Mouse (Mus musculus): Measurements from ENCODE around the gene Eef1akmt1.
A peak's percentile ranks its signal among the peaks of the same experiment; 100 is the strongest.

Eef1akmt1 gene

GRCm38 (mm10) chr14:57571155-57572133 is at the start of gene Eef1akmt1:
Eef1akmt1 (minus strand) TSS chr14:57571612.
- peak; percentile 82 to 87 for DNase-seq (ENCODE audit: low read depth in 1 of 2, low spot score in 2 of 2)

- no peak for DNase-seq (ENCODE audit: low read depth in 1 of 2, low spot score in 2 of 2)
Observed at GRCm38 (mm10) chr14:57620598-57621236, 49.3 kb upstream of the Eef1akmt1 start.

GRCm38 (mm10) chr14:57619487-57619886 is 48.1 kb upstream of the Eef1akmt1 start:
- peak; percentile 4 to 14 for DNase-seq (ENCODE audit: low read depth in 1 of 2, low spot score in 2 of 2)

- DNase-seq (ENCODE audit: low read depth in 1 of 2, low spot score in 2 of 2) = no peak
Observed at GRCm38 (mm10) chr14:57617675-57618074, 46.3 kb upstream of the Eef1akmt1 start.

- no peak for DNase-seq (ENCODE audit: low read depth in 1 of 2, low spot score in 2 of 2)
Observed at GRCm38 (mm10) chr14:57616339-57616965, 45.0 kb upstream of the Eef1akmt1 start.

- no peak for DNase-seq (ENCODE audit: low read depth in 1 of 2, low spot score in 2 of 2)
Observed at GRCm38 (mm10) chr14:57615828-57616227, 44.4 kb upstream of the Eef1akmt1 start.

- no peak for DNase-seq (ENCODE audit: low read depth in 1 of 2, low spot score in 2 of 2)
Observed at GRCm38 (mm10) chr14:57611034-57611433, 39.6 kb upstream of the Eef1akmt1 start.

GRCm38 (mm10) chr14:57609816-57610329 is 38.5 kb upstream of the Eef1akmt1 start:
- DNase-seq (ENCODE audit: low read depth in 1 of 2, low spot score in 2 of 2) = no peak

GRCm38 (mm10) chr14:57607500-57607899 is 36.1 kb upstream of the Eef1akmt1 start:
- no peak for DNase-seq (ENCODE audit: low read depth in 1 of 2, low spot score in 2 of 2)

- no peak for DNase-seq (ENCODE audit: low read depth in 1 of 2, low spot score in 2 of 2)
Observed at GRCm38 (mm10) chr14:57606663-57607365, 35.4 kb upstream of the Eef1akmt1 start.

GRCm38 (mm10) chr14:57593279-57593678 is 21.9 kb upstream of the Eef1akmt1 start:
- DNase-seq (ENCODE audit: low read depth in 1 of 2, low spot score in 2 of 2) = no peak

GRCm38 (mm10) chr14:57591830-57592229 is 20.4 kb upstream of the Eef1akmt1 start:
- DNase-seq (ENCODE audit: low read depth in 1 of 2, low spot score in 2 of 2) = no peak

GRCm38 (mm10) chr14:57576364-57577060 is 5.1 kb upstream of the Eef1akmt1 start:
- DNase-seq (ENCODE audit: low read depth in 1 of 2, low spot score in 2 of 2) = no peak

- no peak for DNase-seq (ENCODE audit: low read depth in 1 of 2, low spot score in 2 of 2)
Observed at GRCm38 (mm10) chr14:57574792-57575587, 3.6 kb upstream of the Eef1akmt1 start.

- no peak for DNase-seq (ENCODE audit: low read depth in 1 of 2, low spot score in 2 of 2)
Observed at GRCm38 (mm10) chr14:57565626-57566025, 5.8 kb downstream of the Eef1akmt1 start.

- no peak for DNase-seq (ENCODE audit: low read depth in 1 of 2, low spot score in 2 of 2)
Observed at GRCm38 (mm10) chr14:57556922-57557321, 14.5 kb downstream of the Eef1akmt1 start.

- no peak for DNase-seq (ENCODE audit: low read depth in 1 of 2, low spot score in 2 of 2)
Observed at GRCm38 (mm10) chr14:57555471-57556070, 15.8 kb downstream of the Eef1akmt1 start.

- no peak for DNase-seq (ENCODE audit: low read depth in 1 of 2, low spot score in 2 of 2)
Observed at GRCm38 (mm10) chr14:57554434-57554833, 17.0 kb downstream of the Eef1akmt1 start.

- no peak for DNase-seq (ENCODE audit: low read depth in 1 of 2, low spot score in 2 of 2)
Observed at GRCm38 (mm10) chr14:57552945-57553344, 18.5 kb downstream of the Eef1akmt1 start.
